Mouse (Mus musculus): Measurements from ENCODE around the gene Pam16. TPM values are rescaled to one million over a fixed set of nuclear protein-coding genes. Genes with fewer than 3 reads are reported as not detected.

Gene Pam16
- polyA plus RNA-seq, 1 experiment from 2014 or later = 169 TPM

GRCm38 (mm10) chr16:4629950-4630349 is 5.2 kb upstream of the Pam16 start:
- no peak overlapping the region for H3K27ac ChIP-seq (replicated peaks)
- H3K9ac ChIP-seq = no peak overlapping the region
- peaks cover 47% of the 10 kb centered on the region for H3K36me3 ChIP-seq
- no peaks in the 10 kb centered on the region for H3K27me3 ChIP-seq
- H3K9me3 ChIP-seq = no peaks in the 10 kb centered on the region
- no peak overlapping the region for H3K4me3 ChIP-seq
- H3K4me2 ChIP-seq = no peak overlapping the region
- H3K4me1 ChIP-seq (replicated peaks) = peaks cover 5% of the 10 kb centered on the region; the same call in 1 of the 2 replicates
- 27% methylated on average over 6 of the region's 6 CpGs for WGBS
- no peak for ATAC-seq (ENCODE audit: low read depth)

GRCm38 (mm10) chr16:4628898-4629419 is 4.2 kb upstream of the Pam16 start:
- peaks cover 39% of the 10 kb centered on the region for H3K36me3 ChIP-seq
- WGBS = 91% methylated on average over 9 of the region's 9 CpGs
- no peak overlapping the region for H3K4me3 ChIP-seq
- H3K27me3 ChIP-seq = no peaks in the 10 kb centered on the region
- no peaks in the 10 kb centered on the region for H3K9me3 ChIP-seq
- H3K4me2 ChIP-seq = no peak overlapping the region
- ATAC-seq (ENCODE audit: low read depth) = no peak
- no peak overlapping the region for H3K27ac ChIP-seq (replicated peaks)
- no peak overlapping the region for H3K9ac ChIP-seq
- H3K4me1 ChIP-seq (replicated peaks) = peaks cover 7% of the 10 kb centered on the region

DNA sequence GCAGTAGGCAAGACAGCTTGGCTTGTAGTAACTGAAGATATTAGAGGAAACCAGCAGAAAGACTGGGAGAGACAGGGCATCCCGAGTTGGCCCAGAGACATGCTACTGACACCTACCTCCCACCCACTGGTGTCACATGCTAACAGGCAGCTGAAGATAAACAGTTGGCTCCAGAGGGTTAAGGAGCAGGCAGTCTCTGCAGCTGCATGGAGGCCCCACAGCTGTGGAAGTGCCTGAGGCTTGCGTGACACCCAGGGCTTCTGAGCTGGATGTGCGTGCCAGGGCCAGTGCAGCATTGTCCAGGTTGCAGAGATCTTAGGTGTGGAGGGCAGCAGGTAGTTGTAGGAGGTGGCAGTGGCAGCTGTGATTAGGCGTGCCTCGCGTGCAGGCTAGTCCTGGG is 2.3 kb upstream of the Pam16 start:
- Histone ChIP-seq H3K9ac (no peak overlapping the region), H3K9me3 (no peaks in the 10 kb centered on the region), H3K27ac (replicated peaks) (no peak overlapping the region), H3K4me2 (no peak overlapping the region), H3K4me1 (replicated peaks) (peaks cover 23% of the 10 kb centered on the region), H3K27me3 (no peaks in the 10 kb centered on the region), H3K4me3 (no peak overlapping the region), H3K36me3 (peaks cover 23% of the 10 kb centered on the region)
- no peak for ATAC-seq (ENCODE audit: low read depth)
- 93% methylated on average over 6 of the region's 6 CpGs for WGBS

- Histone ChIP-seq H3K27me3 (no peaks in the 10 kb centered on the region), H3K4me2 (peak overlapping the region; percentile 72), H3K36me3 (peaks cover 21% of the 10 kb centered on the region), H3K27ac (replicated peaks) (peak overlapping the region; percentile 89), H3K9me3 (no peaks in the 10 kb centered on the region), H3K9ac (peak overlapping the region; percentile 87), H3K4me1 (replicated peaks) (peaks cover 28% of the 10 kb centered on the region), H3K4me3 (peak overlapping the region; percentile 74)
- 21% methylated on average over 9 of the region's 9 CpGs for WGBS
- ATAC-seq (ENCODE audit: low read depth) = peak; percentile 36
Measured at GRCm38 (mm10) chr16:4624074-4624473, 714 bp downstream of the Pam16 start.

- WGBS = 80% methylated on average over 4 of the region's 4 CpGs
- no peak overlapping the region for H3K9ac ChIP-seq
- no peaks in the 10 kb centered on the region for H3K27me3 ChIP-seq
- no peak for ATAC-seq (ENCODE audit: low read depth)
- no peak overlapping the region for H3K4me2 ChIP-seq
- H3K27ac ChIP-seq (replicated peaks) = no peak overlapping the region
- no peak overlapping the region for H3K4me3 ChIP-seq
- peaks cover 65% of the 10 kb centered on the region for H3K36me3 ChIP-seq
- H3K9me3 ChIP-seq = no peaks in the 10 kb centered on the region
- peaks cover 5% of the 10 kb centered on the region; the same call in 1 of the 2 replicates for H3K4me1 ChIP-seq (replicated peaks)
Measured at GRCm38 (mm10) chr16:4616829-4617228, 8.0 kb downstream of the Pam16 start.

GRCm38 (mm10) chr16:4615297-4615696 is 9.5 kb downstream of the Pam16 start:
- H3K4me3 ChIP-seq = no peak overlapping the region
- WGBS = 91% methylated on average over 1 of the region's 1 CpGs
- no peak overlapping the region for H3K4me2 ChIP-seq
- H3K9ac ChIP-seq = peak overlapping the region; percentile 17; the same call in 1 of the 2 replicates
- H3K36me3 ChIP-seq = peaks cover 81% of the 10 kb centered on the region
- H3K27ac ChIP-seq (replicated peaks) = no peak overlapping the region
- no peaks in the 10 kb centered on the region for H3K4me1 ChIP-seq (replicated peaks)
- ATAC-seq (ENCODE audit: low read depth) = no peak
- no peaks in the 10 kb centered on the region for H3K9me3 ChIP-seq
- H3K27me3 ChIP-seq = no peaks in the 10 kb centered on the region

DNA sequence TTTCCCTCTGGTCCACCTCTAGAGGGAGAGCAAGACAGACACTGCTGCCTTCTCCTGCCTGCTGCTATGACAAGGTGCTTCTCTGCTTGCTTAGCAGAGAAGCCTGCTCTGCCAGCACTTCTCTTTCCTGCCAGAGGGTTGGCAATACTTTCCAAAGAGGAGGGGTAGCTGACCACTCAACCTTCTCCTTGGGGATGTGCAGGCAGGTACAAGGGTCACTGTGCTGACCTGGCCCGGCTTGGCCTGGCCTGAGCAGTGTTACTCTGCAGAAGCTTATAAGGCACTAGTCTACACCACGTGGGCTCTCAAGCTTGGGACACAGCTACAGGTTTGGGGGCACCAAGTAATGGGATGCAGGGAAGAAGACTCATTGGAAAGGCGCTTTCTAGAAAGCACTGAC is 10.1 kb downstream of the Pam16 start:
- H3K36me3 ChIP-seq = peaks cover 87% of the 10 kb centered on the region
- ATAC-seq (ENCODE audit: low read depth) = no peak
- no peaks in the 10 kb centered on the region for H3K4me1 ChIP-seq (replicated peaks)
- H3K9ac ChIP-seq = no peak overlapping the region
- 90% methylated on average over 3 of the region's 3 CpGs for WGBS
- no peak overlapping the region for H3K4me2 ChIP-seq
- H3K4me3 ChIP-seq = no peak overlapping the region
- H3K9me3 ChIP-seq = no peaks in the 10 kb centered on the region
- H3K27ac ChIP-seq (replicated peaks) = no peak overlapping the region
- H3K27me3 ChIP-seq = no peaks in the 10 kb centered on the region

- H3K27ac ChIP-seq (replicated peaks) = no peak overlapping the region
- no peaks in the 10 kb centered on the region for H3K9me3 ChIP-seq
- 93% methylated on average over 9 of the region's 9 CpGs for WGBS
- no peak overlapping the region for H3K9ac ChIP-seq
- H3K4me2 ChIP-seq = no peak overlapping the region
- no peaks in the 10 kb centered on the region for H3K27me3 ChIP-seq
- ATAC-seq (ENCODE audit: low read depth) = no peak
- no peaks in the 10 kb centered on the region for H3K4me1 ChIP-seq (replicated peaks)
- no peak overlapping the region for H3K4me3 ChIP-seq
- peaks cover 86% of the 10 kb centered on the region for H3K36me3 ChIP-seq
Measured at GRCm38 (mm10) chr16:4613736-4614135, 11.1 kb downstream of the Pam16 start.

- no peak for ATAC-seq (ENCODE audit: low read depth)
- no peak overlapping the region for H3K9ac ChIP-seq
- no peak overlapping the region for H3K27ac ChIP-seq (replicated peaks)
- peaks cover 15% of the 10 kb centered on the region for H3K4me1 ChIP-seq (replicated peaks)
- 94% methylated on average over 7 of the region's 7 CpGs for WGBS
- no peaks in the 10 kb centered on the region for H3K9me3 ChIP-seq
- peaks cover 76% of the 10 kb centered on the region for H3K36me3 ChIP-seq
- H3K4me3 ChIP-seq = no peak overlapping the region
- no peaks in the 10 kb centered on the region for H3K27me3 ChIP-seq
- H3K4me2 ChIP-seq = no peak overlapping the region
Measured at GRCm38 (mm10) chr16:4611676-4612075, 13.1 kb downstream of the Pam16 start.

DNA sequence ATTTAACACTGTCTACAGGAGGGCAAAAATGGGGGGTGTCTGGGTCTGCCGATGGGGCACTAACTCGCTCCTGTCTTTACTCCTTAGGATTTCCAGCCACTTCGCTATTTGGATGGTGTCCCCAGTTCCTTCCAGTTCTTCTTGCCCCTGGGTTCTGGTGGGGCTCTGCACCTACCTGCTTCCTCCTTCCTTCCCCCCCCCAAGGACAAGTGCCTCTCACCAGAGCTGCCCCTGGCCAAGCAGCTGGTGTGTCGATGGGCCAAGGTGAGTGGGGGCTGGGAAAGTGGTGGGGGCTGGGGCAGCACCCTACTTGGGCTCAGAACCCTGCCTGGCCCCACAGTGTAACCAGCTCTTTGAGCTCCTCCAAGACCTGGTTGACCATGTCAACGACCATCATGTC is 13.6 kb downstream of the Pam16 start:
- Histone ChIP-seq H3K36me3 (peaks cover 71% of the 10 kb centered on the region), H3K9me3 (no peaks in the 10 kb centered on the region), H3K4me3 (no peak overlapping the region), H3K27ac (replicated peaks) (no peak overlapping the region), H3K4me2 (no peak overlapping the region), H3K4me1 (replicated peaks) (peaks cover 20% of the 10 kb centered on the region), H3K9ac (no peak overlapping the region), H3K27me3 (no peaks in the 10 kb centered on the region)
- no peak for ATAC-seq (ENCODE audit: low read depth)
- 96% methylated on average over 5 of the region's 5 CpGs for WGBS

- Histone ChIP-seq H3K9ac (no peak overlapping the region), H3K36me3 (peaks cover 45% of the 10 kb centered on the region), H3K4me2 (no peak overlapping the region), H3K4me3 (no peak overlapping the region), H3K27ac (replicated peaks) (no peak overlapping the region), H3K4me1 (replicated peaks) (peaks cover 46% of the 10 kb centered on the region), H3K27me3 (no peaks in the 10 kb centered on the region), H3K9me3 (no peaks in the 10 kb centered on the region)
- no peak for ATAC-seq (ENCODE audit: low read depth)
- 88% methylated on average over 19 of the region's 19 CpGs for WGBS
Measured at GRCm38 (mm10) chr16:4608532-4609059, 16.2 kb downstream of the Pam16 start.

- no peaks in the 10 kb centered on the region for H3K9me3 ChIP-seq
- peaks cover 52% of the 10 kb centered on the region for H3K4me1 ChIP-seq (replicated peaks)
- WGBS = 50% methylated on average over 9 of the region's 9 CpGs
- H3K9ac ChIP-seq = no peak overlapping the region
- no peaks in the 10 kb centered on the region for H3K27me3 ChIP-seq
- H3K4me2 ChIP-seq = no peak overlapping the region
- peaks cover 39% of the 10 kb centered on the region for H3K36me3 ChIP-seq
- H3K4me3 ChIP-seq = no peak overlapping the region
- peak; percentile 23 for ATAC-seq (ENCODE audit: low read depth)
- H3K27ac ChIP-seq (replicated peaks) = peak overlapping the region; percentile 35; the same call in 1 of the 2 replicates
Measured at GRCm38 (mm10) chr16:4607818-4608531, 16.8 kb downstream of the Pam16 start.
